Mouse (Mus musculus) T-helper 17 cell (primary cell): ENCODE data around the gene Rptor.

Experiments used
- in situ Hi-C, 2 experiments: fragments of 300-600 bp; cut with MboI, MseI; formaldehyde crosslinking; loops; 1 replicate in 1 of 2; 2 replicates in 1 of 2; pipeline ENCODE4 v1.15.1; 2025; ENCODE audit warnings: high pct_unique_total_duplicates in 2 of 2

Rptor gene

DNA sequence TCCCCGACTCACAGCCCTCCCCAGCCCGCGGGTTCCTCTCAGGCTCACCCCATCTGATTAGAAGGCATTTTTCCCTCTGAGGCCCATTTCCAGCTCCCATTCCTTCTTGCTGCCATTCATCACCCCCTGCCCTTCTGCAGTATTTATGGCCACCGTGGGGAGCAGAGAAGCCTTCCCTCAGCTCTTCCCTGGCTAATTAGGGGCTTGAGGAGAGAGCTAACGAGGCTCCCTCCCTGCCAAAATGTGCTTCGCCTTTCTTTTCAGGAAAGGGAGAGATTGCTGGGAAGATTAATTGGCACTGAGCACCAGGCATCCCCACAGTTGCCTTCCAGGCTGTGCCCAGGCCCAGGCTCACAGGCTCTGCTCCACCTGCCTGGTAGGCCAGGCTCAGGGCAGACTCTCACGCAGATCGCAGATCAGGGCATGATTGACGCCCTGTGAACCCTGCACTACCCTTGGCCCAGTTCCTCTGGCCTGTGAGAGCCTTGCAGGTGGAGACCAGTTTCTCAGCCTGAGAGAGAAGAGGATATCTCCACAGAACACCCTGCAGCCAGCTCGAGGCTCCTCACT lies 291.0 kb downstream of the Rptor start:
- in situ Hi-C loops: no loop called here

- in situ Hi-C loops: loop anchor here in 1 of 2 experiments (5.0 kb wide), 1 partner anchor 392 kb away; no protein-coding TSS in a partner anchor
These were observed 291.9 kb downstream of the Rptor start for GRCm38 (mm10) chr11:119894634-119895033.

- in situ Hi-C loops: loop anchor here in 1 of 2 experiments (5.0 kb wide), 1 partner anchor 395 kb away; no protein-coding TSS in a partner anchor
These were observed 294.3 kb downstream of the Rptor start for GRCm38 (mm10) chr11:119897041-119897440.

DNA sequence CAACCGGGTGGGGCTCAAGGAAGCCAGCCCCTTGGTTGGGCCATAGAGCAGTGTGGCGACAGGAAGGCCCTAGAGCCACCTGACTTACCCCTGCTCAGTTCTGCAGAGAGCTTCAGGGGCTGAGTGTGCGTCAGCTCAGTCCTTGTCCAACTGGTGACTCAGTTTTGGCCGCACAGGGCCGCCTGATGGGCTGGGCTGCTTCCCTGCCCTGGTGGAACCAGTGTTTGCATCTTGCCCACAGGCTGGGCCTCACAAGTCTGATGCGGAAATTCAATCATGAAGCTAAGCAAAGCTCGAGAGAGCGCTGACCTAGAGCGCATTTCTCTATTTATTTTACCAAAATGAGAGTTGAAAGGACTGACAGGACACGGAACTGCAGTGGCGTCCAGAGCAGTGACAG lies 296.3 kb downstream of the Rptor start:
- in situ Hi-C loops: loop anchor here in 1 of 2 experiments (5.0 kb wide), 1 partner anchor 397 kb away; no protein-coding TSS in a partner anchor

- in situ Hi-C loops: loop anchor here in 1 of 2 experiments (5.0 kb wide), 1 partner anchor 399 kb away; no protein-coding TSS in a partner anchor
These were observed 298.5 kb downstream of the Rptor start for GRCm38 (mm10) chr11:119901174-119901573.

GRCm38 (mm10) chr11:119902891-119903290 lies 300.2 kb downstream of the Rptor start:
- in situ Hi-C loops: loop anchor here in 1 of 2 experiments (5.0 kb wide), 1 partner anchor 401 kb away; no protein-coding TSS in a partner anchor

- in situ Hi-C loops: loop anchor here in 1 of 2 experiments (5.0 kb wide), 1 partner anchor 402 kb away; no protein-coding TSS in a partner anchor
These were observed 302.0 kb downstream of the Rptor start for GRCm38 (mm10) chr11:119904621-119905286.

- in situ Hi-C loops: no loop called here
These were observed 303.1 kb downstream of the Rptor start for GRCm38 (mm10) chr11:119905794-119906193.

GRCm38 (mm10) chr11:119907006-119907650 lies 304.4 kb downstream of the Rptor start:
- in situ Hi-C loops: no loop called here

DNA sequence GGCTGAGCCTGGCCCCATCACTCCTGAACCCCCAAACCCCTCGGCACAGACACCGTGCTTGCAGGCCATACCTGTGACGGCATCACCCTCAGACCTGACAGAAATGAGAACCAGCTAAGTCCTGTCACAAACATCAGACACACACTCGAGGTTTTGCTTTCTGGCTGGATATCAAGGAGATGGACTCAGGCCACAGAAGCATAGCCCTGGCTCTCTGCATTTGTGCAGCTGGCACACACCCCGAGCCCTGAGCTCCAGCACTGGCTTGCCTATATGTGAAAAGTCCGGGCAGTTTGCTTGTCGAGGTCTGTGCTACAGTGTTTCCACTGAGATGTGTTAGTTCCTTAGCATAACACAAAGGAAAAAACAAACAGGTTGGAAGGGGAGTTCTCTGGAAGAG lies 305.0 kb downstream of the Rptor start:
- in situ Hi-C loops: no loop called here

GRCm38 (mm10) chr11:119909436-119909835 lies 306.7 kb downstream of the Rptor start:
- in situ Hi-C loops: no loop called here

GRCm38 (mm10) chr11:119912845-119913244 lies 310.1 kb downstream of the Rptor start:
- in situ Hi-C loops: no loop called here

DNA sequence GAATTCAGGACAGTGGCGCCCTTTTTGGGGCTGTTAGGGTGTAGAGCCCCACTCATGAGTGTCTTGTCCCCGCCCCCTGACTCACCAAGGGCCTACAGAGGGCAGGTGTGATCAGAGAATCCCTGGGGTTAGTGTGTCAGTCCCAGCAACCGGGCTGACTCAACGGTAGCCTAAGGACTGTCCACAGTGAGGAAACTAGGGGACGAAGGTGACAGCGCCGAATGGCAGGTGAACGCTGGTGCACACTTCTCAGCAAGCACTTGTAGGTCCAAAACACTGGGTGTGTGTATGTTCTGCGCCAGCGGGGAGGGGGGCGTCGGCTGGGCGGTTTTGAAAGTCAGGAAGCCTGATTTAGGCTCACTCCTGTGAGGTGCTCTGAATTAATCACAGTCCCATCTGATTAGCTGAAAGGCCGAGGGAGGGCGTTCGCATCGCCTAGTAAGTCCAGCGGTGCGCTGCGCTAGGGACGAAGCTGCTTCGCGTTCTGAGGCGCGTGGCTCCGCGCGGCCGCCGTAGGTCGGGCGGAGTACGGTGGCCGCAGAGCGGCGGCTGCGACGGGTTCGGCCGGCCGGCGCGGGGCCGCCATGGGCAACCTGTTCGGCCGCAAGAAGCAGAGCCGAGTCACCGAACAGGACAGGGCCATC lies 310.7 kb downstream of the Rptor start, which contains the start of gene Chmp6:
Gene Chmp6 (plus strand): TSS at position 151 of the 644 bp plus-strand sequence.
- in situ Hi-C loops: no loop called here

- in situ Hi-C loops: no loop called here
These were observed 311.2 kb downstream of the Rptor start for GRCm38 (mm10) chr11:119913935-119914314.

DNA sequence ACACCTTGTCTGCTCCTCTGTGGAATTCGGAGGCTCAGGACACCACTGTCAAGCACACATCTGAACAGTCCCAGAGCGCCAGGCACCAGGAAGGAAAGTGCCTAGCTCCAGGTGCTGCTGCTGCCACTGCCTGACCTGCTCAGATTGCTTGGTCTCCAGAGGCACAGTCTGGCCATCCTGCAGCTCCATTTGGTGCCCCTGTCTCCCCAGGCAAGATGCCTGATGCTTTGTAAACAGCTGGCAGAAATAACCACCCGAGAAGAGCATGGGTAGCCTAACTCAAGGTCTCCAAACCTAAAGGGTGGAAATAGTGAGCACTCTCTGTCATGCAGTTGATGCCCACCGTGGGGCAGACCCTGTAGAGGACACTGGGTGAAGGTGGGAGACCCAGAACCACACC lies 311.7 kb downstream of the Rptor start:
- in situ Hi-C loops: no loop called here

DNA sequence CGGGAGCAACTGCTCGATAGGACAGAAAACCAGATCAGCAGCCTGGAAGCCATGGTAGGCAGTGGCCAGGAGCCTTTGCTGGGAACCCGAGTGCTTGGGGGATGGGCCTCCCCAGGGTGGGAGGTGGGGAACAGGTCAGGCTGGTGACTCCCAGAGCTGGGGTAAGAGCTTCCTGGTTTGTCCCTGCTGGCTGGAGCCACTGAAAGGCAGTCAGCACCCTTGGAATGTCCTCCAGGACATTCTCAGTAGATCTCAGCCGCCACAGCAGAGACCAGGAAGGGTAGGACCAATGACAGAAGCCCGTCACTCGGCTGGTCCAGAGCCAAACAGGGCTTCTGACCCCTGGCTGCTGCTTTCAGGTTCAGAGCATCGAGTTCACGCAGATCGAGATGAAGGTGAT lies 313.0 kb downstream of the Rptor start:
- in situ Hi-C loops: loop anchor here (5.0 kb wide), 2 partner anchors 77 to 82 kb away; no protein-coding TSS in a partner anchor

DNA sequence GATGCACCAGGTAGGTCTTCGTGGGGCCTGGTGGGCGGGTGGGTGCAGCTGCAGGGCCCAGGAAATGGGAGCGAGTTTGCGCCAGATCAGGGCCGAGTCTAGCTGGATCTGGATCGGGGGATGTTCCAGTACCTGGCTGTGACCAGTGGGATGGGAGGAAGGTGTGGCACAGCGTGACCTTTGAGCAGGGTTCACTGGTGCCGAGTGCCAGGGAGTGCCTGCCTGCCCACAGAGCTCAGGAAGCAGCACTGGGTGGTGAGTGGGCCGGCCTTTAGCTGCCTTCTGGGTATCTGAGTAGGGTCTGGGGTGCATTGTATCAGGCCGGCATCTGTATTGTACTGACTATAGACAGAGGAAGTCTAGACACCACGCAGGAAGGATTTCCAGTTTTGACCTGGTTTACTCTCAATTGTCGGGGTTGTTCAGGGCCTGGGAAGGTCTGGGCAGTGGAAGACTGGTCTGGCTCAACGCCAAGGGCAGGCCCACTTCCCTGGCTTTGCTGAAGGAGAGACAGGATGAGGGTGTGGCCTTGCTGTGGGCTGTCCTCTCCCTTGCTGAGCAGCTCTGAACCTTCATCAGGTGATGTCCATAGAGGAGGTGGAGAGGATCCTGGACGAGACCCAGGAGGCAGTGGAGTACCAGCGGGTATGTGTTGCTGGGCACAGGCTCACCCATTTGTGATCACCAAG lies 313.5 kb downstream of the Rptor start:
- in situ Hi-C loops: loop anchor here (5.0 kb wide), 2 partner anchors 76 to 81 kb away; no protein-coding TSS in a partner anchor

- in situ Hi-C loops: loop anchor here (5.0 kb wide), 2 partner anchors 75 to 80 kb away; no protein-coding TSS in a partner anchor
These were observed 314.2 kb downstream of the Rptor start for GRCm38 (mm10) chr11:119916834-119917469.

GRCm38 (mm10) chr11:119918521-119918920 lies 315.8 kb downstream of the Rptor start:
- in situ Hi-C loops: loop anchor here (5.0 kb wide), 2 partner anchors 74 to 79 kb away; no protein-coding TSS in a partner anchor

GRCm38 (mm10) chr11:119919432-119919831 lies 316.7 kb downstream of the Rptor start:
- in situ Hi-C loops: loop anchor here (5.0 kb wide), 2 partner anchors 73 to 78 kb away; no protein-coding TSS in a partner anchor
